Mouse (Mus musculus): ENCODE results near the gene Errfi1.

DNA sequence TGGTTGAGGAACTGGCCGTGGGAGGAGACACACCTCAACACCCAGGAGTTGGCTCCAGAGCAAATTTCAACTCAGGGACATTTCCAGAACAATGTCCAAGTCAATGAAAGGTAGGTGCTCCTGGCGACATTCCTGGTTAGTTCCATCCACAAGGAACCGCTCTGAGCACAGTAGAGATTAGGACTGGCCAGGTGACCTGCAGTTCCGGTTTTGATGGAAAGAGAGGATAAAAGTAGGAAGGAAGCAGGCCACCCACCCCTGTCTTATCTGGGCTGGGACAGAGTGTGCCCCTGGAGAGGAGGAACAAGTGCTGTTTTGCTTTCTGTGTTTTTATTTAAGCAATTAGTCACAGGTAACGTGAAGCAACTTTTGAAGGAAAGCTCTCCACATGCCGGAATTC is 28.8 kb upstream of the Errfi1 start:
- no peak for TF ChIP-seq TAL1 (IDR thresholded peaks at IDR 0.05; ENCODE audit: low read length)
- TF ChIP-seq GATA1 (IDR thresholded peaks at IDR 0.05; ENCODE audit: low read length) = no peak
